Mouse (Mus musculus): Measurements from ENCODE around the gene Fpr1. TPM values are rescaled to one million over a fixed set of nuclear protein-coding genes. Genes with fewer than 3 reads are reported as not detected.

Gene Fpr1
- total RNA-seq, 1 experiment = not detected

DNA sequence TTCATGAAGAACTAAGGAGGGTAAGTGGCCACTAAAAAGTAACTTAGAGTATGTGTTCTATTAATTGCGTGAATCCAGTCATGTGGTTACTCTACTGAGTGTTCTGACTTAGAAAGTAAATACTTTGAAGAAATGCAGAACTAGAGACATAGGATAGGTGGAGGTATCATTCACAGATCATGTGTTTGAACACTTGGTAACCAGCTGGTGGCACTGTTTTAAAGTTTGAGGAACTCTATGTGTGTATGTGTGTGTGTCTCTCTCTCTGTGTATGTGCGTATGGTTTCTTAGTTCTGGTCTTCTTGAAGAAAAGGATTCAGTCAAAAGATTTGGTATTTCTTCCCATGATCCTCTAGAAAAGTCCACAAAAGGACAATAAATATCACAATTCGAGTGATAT is 23.6 kb downstream of the Fpr1 start:
- Histone ChIP-seq H3K27ac (ENCODE audit: insufficient read depth, low read depth, low read length, poor library complexity, severe bottlenecking) (no peak overlapping the region), H3K9ac (ENCODE audit: insufficient read depth, low read depth, low read length, poor library complexity, severe bottlenecking) (no peak overlapping the region), H3K36me3 (ENCODE audit: control insufficient read depth, insufficient read depth, low read length, poor library complexity, severe bottlenecking) (no peaks in the 10 kb centered on the region), H3K9me3 (ENCODE audit: control insufficient read depth, insufficient read depth, low read depth, low read length) (no peaks in the 10 kb centered on the region), H3K4me3 (ENCODE audit: insufficient read depth in 1 of 2, low read depth in 1 of 2, low read length in 2 of 2, poor library complexity in 1 of 2, severe bottlenecking in 1 of 2) (no peak overlapping the region), H3K4me1 (ENCODE audit: control insufficient read depth in 2 of 2, insufficient read depth in 2 of 2, low read length in 2 of 2, poor library complexity in 1 of 2) (no peaks in the 10 kb centered on the region)
- TF ChIP-seq CHD2 (IDR thresholded peaks at IDR 0.05; ENCODE audit: low read depth, low read length) (no peak), ZNF384 (IDR thresholded peaks at IDR 0.05; ENCODE audit: low read depth, low read length) (no peak), ZC3H11A (IDR thresholded peaks at IDR 0.05; ENCODE audit: borderline replicate concordance, low read depth, low read length) (no peak), MAFK (IDR thresholded peaks at IDR 0.05; ENCODE audit: insufficient read depth, low read depth, low read length) (no peak), HCFC1 (IDR thresholded peaks at IDR 0.05; ENCODE audit: borderline replicate concordance, insufficient read depth, low read length) (no peak)
- in situ Hi-C loops (cut with MboI; ENCODE audit: low sequenced_read_pairs in 2 of 2, unreplicated experiment in 2 of 2) = no loop called here
- no peak for DNase-seq (ENCODE audit: low read depth, low spot score)

DNA sequence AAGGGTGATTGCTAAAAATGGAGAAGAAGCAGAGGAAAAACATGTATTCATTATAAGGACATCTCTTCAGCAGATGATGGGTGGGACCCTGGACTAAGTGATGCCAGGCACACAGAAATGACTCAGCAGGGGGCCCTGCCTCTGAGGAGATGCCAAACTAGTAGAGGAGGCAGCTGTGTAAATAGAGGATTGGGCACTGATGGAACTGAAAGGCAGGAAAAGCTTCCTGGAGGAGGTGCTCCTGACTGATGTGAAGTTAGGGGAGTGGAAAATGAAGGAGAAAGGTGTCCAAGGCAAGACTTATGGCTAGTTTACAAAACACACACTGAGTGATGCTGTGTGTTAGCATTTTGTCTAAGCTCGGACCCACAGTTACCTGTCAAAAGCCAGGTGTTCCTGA is 26.3 kb downstream of the Fpr1 start:
- in situ Hi-C loops (cut with MboI; ENCODE audit: low sequenced_read_pairs in 2 of 2, unreplicated experiment in 2 of 2) = no loop called here
- Histone ChIP-seq H3K9ac (ENCODE audit: insufficient read depth, low read depth, low read length, poor library complexity, severe bottlenecking) (no peak overlapping the region), H3K4me1 (ENCODE audit: control insufficient read depth in 2 of 2, insufficient read depth in 2 of 2, low read length in 2 of 2, poor library complexity in 1 of 2) (no peaks in the 10 kb centered on the region; a peak in 1 of 4 replicates), H3K9me3 (ENCODE audit: control insufficient read depth, insufficient read depth, low read depth, low read length) (no peaks in the 10 kb centered on the region), H3K27ac (ENCODE audit: insufficient read depth, low read depth, low read length, poor library complexity, severe bottlenecking) (no peak overlapping the region), H3K4me3 (ENCODE audit: insufficient read depth in 1 of 2, low read depth in 1 of 2, low read length in 2 of 2, poor library complexity in 1 of 2, severe bottlenecking in 1 of 2) (no peak overlapping the region), H3K36me3 (ENCODE audit: control insufficient read depth, insufficient read depth, low read length, poor library complexity, severe bottlenecking) (no peaks in the 10 kb centered on the region)
- no peak for DNase-seq (ENCODE audit: low read depth, low spot score)
- TF ChIP-seq MAFK (IDR thresholded peaks at IDR 0.05; ENCODE audit: insufficient read depth, low read depth, low read length) = no peak

DNA sequence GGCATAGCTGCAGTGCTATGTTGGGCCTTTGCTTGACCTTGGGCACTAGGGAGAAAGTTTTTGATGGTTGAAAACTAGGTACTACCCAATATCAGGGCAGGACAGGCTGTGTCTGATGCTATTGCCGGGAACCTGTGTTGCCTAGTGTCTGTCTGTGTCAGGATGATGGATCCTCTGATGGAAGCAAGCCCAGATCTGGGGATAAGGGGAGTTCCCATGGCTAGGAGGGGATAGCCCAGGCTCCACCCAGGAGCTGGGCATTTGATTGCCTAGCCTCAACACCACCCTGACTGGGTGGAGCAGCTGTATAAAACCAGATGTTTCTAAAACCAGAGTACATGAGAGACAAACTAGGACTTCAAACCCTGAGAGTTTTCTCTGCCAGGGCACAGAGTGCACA is 27.1 kb downstream of the Fpr1 start:
- no peak overlapping the region for H3K9ac ChIP-seq (ENCODE audit: insufficient read depth, low read depth, low read length, poor library complexity, severe bottlenecking)
- no peaks in the 10 kb centered on the region; a peak in 1 of 4 replicates for H3K4me1 ChIP-seq (ENCODE audit: control insufficient read depth in 2 of 2, insufficient read depth in 2 of 2, low read length in 2 of 2, poor library complexity in 1 of 2)
- H3K27ac ChIP-seq (ENCODE audit: insufficient read depth, low read depth, low read length, poor library complexity, severe bottlenecking) = no peak overlapping the region
- in situ Hi-C loops (cut with MboI; ENCODE audit: low sequenced_read_pairs in 2 of 2, unreplicated experiment in 2 of 2) = no loop called here
- H3K9me3 ChIP-seq (ENCODE audit: control insufficient read depth, insufficient read depth, low read depth, low read length) = no peaks in the 10 kb centered on the region
- DNase-seq (ENCODE audit: low read depth, low spot score) = no peak
- no peak overlapping the region for H3K4me3 ChIP-seq (ENCODE audit: insufficient read depth in 1 of 2, low read depth in 1 of 2, low read length in 2 of 2, poor library complexity in 1 of 2, severe bottlenecking in 1 of 2)
- TF ChIP-seq ZNF384 (IDR thresholded peaks at IDR 0.05; ENCODE audit: low read depth, low read length) = no peak
- TF ChIP-seq CHD2 (IDR thresholded peaks at IDR 0.05; ENCODE audit: low read depth, low read length) = no peak
- TF ChIP-seq HCFC1 (IDR thresholded peaks at IDR 0.05; ENCODE audit: borderline replicate concordance, insufficient read depth, low read length) = no peak
- no peak for TF ChIP-seq ZC3H11A (IDR thresholded peaks at IDR 0.05; ENCODE audit: borderline replicate concordance, low read depth, low read length)
- TF ChIP-seq MAFK (IDR thresholded peaks at IDR 0.05; ENCODE audit: insufficient read depth, low read depth, low read length) = no peak
- H3K36me3 ChIP-seq (ENCODE audit: control insufficient read depth, insufficient read depth, low read length, poor library complexity, severe bottlenecking) = no peaks in the 10 kb centered on the region

DNA sequence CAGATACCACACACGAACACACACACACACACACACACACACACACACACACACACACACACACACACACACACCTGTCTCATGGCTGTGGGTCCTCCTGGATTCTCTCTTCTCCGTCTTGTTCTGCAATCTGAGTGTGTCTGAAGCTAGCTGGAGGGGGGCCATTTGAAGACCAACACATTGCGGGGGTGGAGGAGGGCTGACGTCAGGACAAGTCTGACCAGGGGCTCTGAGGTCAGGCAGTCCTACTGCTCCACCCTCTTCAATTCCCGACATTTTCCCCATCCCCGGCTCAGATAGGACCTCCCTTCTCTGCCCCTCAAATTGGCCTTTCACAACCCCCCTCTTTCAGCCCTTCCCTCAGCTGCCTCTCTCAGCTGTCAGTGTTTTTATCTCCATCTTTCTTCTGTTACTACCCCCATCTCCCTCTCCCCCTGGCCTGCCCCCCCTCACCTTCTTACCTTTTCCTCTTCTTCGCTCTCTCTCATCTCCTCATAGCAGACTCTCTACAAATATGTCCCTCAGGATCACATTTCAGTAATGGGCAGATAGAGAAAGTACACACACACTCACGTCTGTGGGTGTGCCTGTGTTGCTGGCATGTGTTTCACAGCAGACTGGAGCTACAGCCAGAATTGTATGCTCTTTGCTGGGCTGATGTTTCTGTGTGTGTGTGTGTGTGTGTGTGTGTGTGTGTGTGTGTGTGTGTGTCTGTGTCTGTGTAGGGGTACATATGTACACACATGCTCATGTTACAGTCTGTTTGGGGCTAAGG is 28.5 kb downstream of the Fpr1 start, which contains the start of gene Has1:
Gene Has1 (minus strand): TSS at position 142 of the 775 bp plus-strand sequence.
- TF ChIP-seq ZC3H11A (IDR thresholded peaks at IDR 0.05; ENCODE audit: borderline replicate concordance, low read depth, low read length) (no peak), HCFC1 (IDR thresholded peaks at IDR 0.05; ENCODE audit: borderline replicate concordance, insufficient read depth, low read length) (no peak), CHD2 (IDR thresholded peaks at IDR 0.05; ENCODE audit: low read depth, low read length) (no peak), ZNF384 (IDR thresholded peaks at IDR 0.05; ENCODE audit: low read depth, low read length) (no peak), MAFK (IDR thresholded peaks at IDR 0.05; ENCODE audit: insufficient read depth, low read depth, low read length) (no peak)
- Histone ChIP-seq H3K4me3 (ENCODE audit: insufficient read depth in 1 of 2, low read depth in 1 of 2, low read length in 2 of 2, poor library complexity in 1 of 2, severe bottlenecking in 1 of 2) (no peak within 1 kb of the TSS), H3K27ac (ENCODE audit: insufficient read depth, low read depth, low read length, poor library complexity, severe bottlenecking) (no peak within 1 kb of the TSS), H3K9me3 (ENCODE audit: control insufficient read depth, insufficient read depth, low read depth, low read length) (no peaks in the 10 kb centered on the region), H3K9ac (ENCODE audit: insufficient read depth, low read depth, low read length, poor library complexity, severe bottlenecking) (no peak within 1 kb of the TSS), H3K4me1 (ENCODE audit: control insufficient read depth in 2 of 2, insufficient read depth in 2 of 2, low read length in 2 of 2, poor library complexity in 1 of 2) (no peaks in the 10 kb centered on the region; a peak in 1 of 4 replicates), H3K36me3 (ENCODE audit: control insufficient read depth, insufficient read depth, low read length, poor library complexity, severe bottlenecking) (no peaks in the 10 kb centered on the region)
- no peak for DNase-seq (ENCODE audit: low read depth, low spot score)
- in situ Hi-C loops (cut with MboI; ENCODE audit: low sequenced_read_pairs in 2 of 2, unreplicated experiment in 2 of 2) = no loop called here
